Mouse (Mus musculus) spleen, adult 2 months (tissue): ENCODE measurements at regions not wholly inside any gene's neighbourhood (a gene's known extent, or its start where the extent isn't known, plus 50 kb on each side); places are given as distances from the start of the nearest gene placed in this dataset.

Experiments used
- CTCF ChIP-seq: fragments of 200-500 bp; IDR thresholded peaks from 2 replicates; pipeline ENCODE4 v1.5.1; 2011; ENCODE audit warnings: mild to moderate bottlenecking, inconsistent platforms; ENCODE audit not compliant: insufficient read depth, insufficient read length, insufficient replicate concordance; ENCODE audit errors: extremely low read depth
- POLR2A ChIP-seq: fragments of 200-500 bp; IDR thresholded peaks from 2 replicates; pipeline ENCODE4 v1.6.1; 2011; ENCODE audit warnings: low read depth, low read length, inconsistent platforms

GRCm38 (mm10) chr13:32508447-32508846 lies 169.9 kb upstream of the Gmds start:
- no peak for TF ChIP-seq CTCF
- no peak for TF ChIP-seq POLR2A
